Mouse (Mus musculus): ENCODE results near the gene Harbi1. TPM values are rescaled to one million over a fixed set of nuclear protein-coding genes. Genes with fewer than 3 reads are reported as not detected.
"Not testable (repeated sequence)": the region's sequence is repeated elsewhere in the genome, so short reads cannot be mapped to it uniquely, and the experiment has no call there.

Harbi1 gene
- total RNA-seq, 2 experiments from 2014 or later = 4.9 to 6.5 TPM

DNA sequence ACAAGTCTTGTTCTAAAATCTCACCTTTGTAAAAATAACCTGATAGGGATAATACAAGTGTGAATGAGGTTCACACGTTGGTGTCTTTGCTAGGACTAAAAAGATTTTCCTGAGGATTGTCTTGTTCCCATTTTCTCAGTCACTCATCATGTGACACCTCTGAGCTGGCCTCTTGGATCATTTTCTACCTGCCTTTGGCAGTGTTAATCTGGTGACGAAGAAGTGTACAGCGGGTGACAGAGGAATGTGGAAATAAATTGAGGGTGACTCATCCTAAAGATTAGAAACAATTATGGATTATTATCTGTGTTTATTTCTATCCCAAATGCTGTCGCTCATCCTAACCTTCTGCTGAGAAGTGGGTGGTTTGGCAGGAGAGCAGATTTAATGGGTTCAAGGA, 12.7 kb downstream of the Harbi1 start:
- Histone ChIP-seq H3K4me3 (no peak overlapping the region), H3K27ac (no peak overlapping the region)
- intact Hi-C loops (cut with DNase I) = no loop called here
- DNase-seq (ENCODE audit: extremely low spot score in 1 of 2, low spot score in 2 of 2) = no peak
- TF ChIP-seq CTCF (IDR thresholded peaks at IDR 0.05) = no peak

DNA sequence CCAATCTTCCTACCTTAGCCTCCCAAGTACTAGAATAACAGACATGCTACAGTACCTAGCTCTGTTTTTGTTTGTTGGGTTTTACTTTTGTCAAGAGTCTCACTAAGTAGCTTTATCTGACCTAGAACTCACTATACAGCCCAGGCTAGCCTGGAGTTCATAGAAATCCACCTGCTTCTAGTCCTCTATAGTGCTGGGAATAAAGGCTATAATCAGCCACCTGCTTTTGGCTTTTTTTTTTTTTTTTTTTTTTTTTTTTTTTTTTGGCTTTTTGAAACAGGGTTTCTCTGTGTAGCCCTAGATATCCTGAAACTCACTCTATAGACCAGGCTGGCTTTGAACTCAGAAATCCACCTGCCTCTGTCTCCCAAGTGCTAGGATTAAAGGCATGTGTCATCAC, 13.3 kb downstream of the Harbi1 start:
- intact Hi-C loops (cut with DNase I) = no loop called here
- no peak for DNase-seq (ENCODE audit: extremely low spot score in 1 of 2, low spot score in 2 of 2)
- TF ChIP-seq CTCF (IDR thresholded peaks at IDR 0.05) = no peak
- Histone ChIP-seq H3K4me3 (no peak overlapping the region), H3K27ac (no peak overlapping the region)

DNA sequence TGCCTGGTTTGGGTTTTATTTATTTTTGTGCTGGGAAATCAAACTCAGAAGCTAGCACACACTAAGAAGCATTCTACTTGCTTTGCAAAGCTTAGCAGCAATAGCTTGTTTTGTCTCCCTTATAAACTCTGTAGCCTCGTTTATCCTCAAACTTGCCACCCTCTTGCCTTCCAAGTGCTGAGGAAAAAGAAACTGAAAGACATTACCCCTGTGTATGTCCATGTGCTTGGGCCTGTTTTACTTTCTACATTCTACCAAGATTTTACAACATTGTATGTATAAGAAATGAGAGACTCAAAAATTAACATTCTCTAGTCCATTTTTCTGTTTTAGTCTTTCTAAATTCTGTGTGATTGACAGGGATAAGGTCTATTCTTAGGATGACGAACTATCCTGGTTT, 14.1 kb downstream of the Harbi1 start:
- TF ChIP-seq CTCF (IDR thresholded peaks at IDR 0.05) = no peak
- Histone ChIP-seq H3K27ac (no peak overlapping the region), H3K4me3 (no peak overlapping the region)
- no peak for DNase-seq (ENCODE audit: extremely low spot score in 1 of 2, low spot score in 2 of 2)
- intact Hi-C loops (cut with DNase I) = no loop called here

DNA sequence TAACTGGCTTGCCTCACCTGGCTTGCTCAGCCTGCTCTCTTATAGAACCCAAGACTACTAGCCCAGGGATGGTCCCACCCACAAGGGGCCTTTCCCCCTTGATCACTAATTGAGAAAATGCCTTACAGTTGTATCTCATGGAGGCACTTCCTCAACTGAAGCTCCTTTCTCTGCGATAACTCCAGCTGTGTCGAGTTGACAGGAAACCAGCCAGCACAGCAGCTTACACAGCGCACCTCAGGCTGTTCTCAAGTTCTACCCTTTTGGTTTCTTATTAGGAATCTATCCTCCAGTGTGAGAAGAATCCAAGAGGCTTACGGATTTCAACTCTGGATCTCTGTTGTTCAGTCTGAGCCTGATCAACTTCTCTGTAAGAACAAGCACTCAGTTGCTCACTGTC, 14.8 kb downstream of the Harbi1 start:
- H3K4me3 ChIP-seq; intact Hi-C loops (cut with DNase I); DNase-seq (ENCODE audit: extremely low spot score in 1 of 2, low spot score in 2 of 2); H3K27ac ChIP-seq: not testable (repeated sequence)

DNA sequence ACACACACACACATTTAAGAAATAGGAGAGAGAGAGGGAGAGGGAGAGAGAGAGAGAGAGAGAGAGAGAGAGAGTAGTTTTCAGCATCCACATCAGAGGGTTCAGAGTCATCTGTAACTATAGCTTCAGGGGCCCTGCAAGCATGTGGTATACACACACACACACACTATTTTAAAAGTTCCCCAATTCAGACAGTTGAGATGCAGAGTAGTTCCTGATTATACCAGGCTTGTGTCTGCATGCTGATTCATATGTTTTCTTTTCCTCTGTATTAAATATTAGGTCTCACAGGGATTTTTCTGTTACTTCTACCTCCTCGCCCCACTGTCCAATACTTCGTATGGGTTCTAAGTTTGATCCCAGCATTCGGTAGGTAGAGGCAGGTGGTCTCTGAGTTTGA, 16.4 kb downstream of the Harbi1 start:
- TF ChIP-seq CTCF (IDR thresholded peaks at IDR 0.05) = no peak
- intact Hi-C loops (cut with DNase I) = no loop called here
- Histone ChIP-seq H3K4me3 (no peak overlapping the region), H3K27ac (no peak overlapping the region)
- DNase-seq (ENCODE audit: extremely low spot score in 1 of 2, low spot score in 2 of 2) = no peak

GRCm38 (mm10) chr2:91729571-91729970, 18.9 kb downstream of the Harbi1 start:
- Histone ChIP-seq H3K4me3 (peak overlapping the region; percentile 93), H3K27ac (peak overlapping the region; percentile 97)
- intact Hi-C loops (cut with DNase I) = no loop called here
- no peak for DNase-seq (ENCODE audit: extremely low spot score in 1 of 2, low spot score in 2 of 2)
- no peak for TF ChIP-seq CTCF (IDR thresholded peaks at IDR 0.05)

GRCm38 (mm10) chr2:91729971-91730821, 19.5 kb downstream of the Harbi1 start, which contains the start of gene Ambra1:
Gene Ambra1 (plus strand): TSS chr2:91730134.
- Histone ChIP-seq H3K4me3 (peak within 1 kb of the TSS; percentile 93), H3K27ac (peak within 1 kb of the TSS; percentile 97)
- TF ChIP-seq CTCF (IDR thresholded peaks at IDR 0.05) = peak; percentile 36
- peak; percentile 86 for DNase-seq (ENCODE audit: extremely low spot score in 1 of 2, low spot score in 2 of 2)
- intact Hi-C loops (cut with DNase I) = loop anchor here (1.0 kb wide), 1 partner anchor 20 kb away; the partner anchor contains the start of genes Atg13 and Harbi1

- intact Hi-C loops (cut with DNase I) = no loop called here
- H3K4me3 ChIP-seq = no peak overlapping the region
- H3K27ac ChIP-seq = no peak overlapping the region
- DNase-seq (ENCODE audit: extremely low spot score in 1 of 2, low spot score in 2 of 2) = no peak
- no peak for TF ChIP-seq CTCF (IDR thresholded peaks at IDR 0.05)
Measured at GRCm38 (mm10) chr2:91735221-91735620, 24.6 kb downstream of the Harbi1 start.

- Histone ChIP-seq H3K4me3 (no peak overlapping the region), H3K27ac (0 out of 2 replicates have a peak overlapping the region, but pooled peaks have one; percentile 20)
- intact Hi-C loops (cut with DNase I) = no loop called here
- no peak for TF ChIP-seq CTCF (IDR thresholded peaks at IDR 0.05)
- DNase-seq (ENCODE audit: extremely low spot score in 1 of 2, low spot score in 2 of 2) = no peak
Measured at GRCm38 (mm10) chr2:91739586-91739985, 28.9 kb downstream of the Harbi1 start.

DNA sequence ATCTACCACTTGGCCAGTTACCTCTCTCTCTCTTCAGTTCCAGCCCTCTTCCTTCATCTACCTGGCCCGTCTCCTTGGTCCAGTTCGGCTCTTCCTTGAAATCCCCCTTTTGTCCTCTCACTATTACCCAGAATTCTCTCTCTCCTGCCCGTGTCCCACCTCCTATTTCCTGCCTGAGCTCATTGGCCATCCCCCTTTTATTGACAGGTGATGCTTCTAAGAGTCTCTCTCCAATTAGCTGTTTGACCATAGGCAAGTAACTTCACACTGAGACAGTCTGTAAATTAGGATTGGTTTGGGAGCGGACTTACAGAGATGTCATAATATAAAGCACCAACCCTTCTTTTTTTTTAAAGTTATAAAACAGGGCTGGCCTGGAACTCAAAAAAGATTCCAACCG, 34.0 kb downstream of the Harbi1 start:
- no peak for DNase-seq (ENCODE audit: extremely low spot score in 1 of 2, low spot score in 2 of 2)
- Histone ChIP-seq H3K27ac (no peak overlapping the region), H3K4me3 (no peak overlapping the region)
- TF ChIP-seq CTCF (IDR thresholded peaks at IDR 0.05) = no peak
- intact Hi-C loops (cut with DNase I) = no loop called here

DNA sequence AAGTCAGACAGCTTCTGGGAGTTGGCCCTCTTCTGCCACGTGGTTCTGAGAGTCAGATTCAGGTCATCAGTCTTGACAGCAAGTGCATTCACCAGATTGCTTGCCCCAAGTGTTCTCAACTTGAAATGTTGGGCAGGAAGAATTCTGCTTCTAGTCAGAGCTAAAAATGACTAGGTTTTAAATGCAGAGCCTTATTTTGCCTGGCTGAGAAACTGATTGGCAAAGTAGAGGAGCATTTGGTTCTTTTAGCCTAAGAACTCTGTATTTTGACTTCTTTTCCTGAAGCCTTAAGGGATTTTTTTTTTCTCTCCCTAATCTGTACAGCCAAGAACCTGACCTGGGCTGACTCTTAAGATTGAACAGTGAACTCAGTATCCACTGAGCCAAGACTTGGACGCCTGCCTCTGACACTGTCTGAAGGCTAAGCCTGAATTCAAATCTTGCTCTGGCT, 39.2 kb downstream of the Harbi1 start:
- intact Hi-C loops (cut with DNase I) = no loop called here
- H3K4me3 ChIP-seq = no peak overlapping the region
- no peak for TF ChIP-seq CTCF (IDR thresholded peaks at IDR 0.05)
- H3K27ac ChIP-seq = peak overlapping the region; percentile 63; the same call in 1 of the 2 replicates
- no peak for DNase-seq (ENCODE audit: extremely low spot score in 1 of 2, low spot score in 2 of 2)

Other genes with a start within 250 kb of the Harbi1 start
- gene Ckap5, start 184.1 kb upstream of the Harbi1 start, total RNA-seq (2021) = 100 to 1,000 TPM; 120 to 134 TPM
- under 1 TPM in 1 of 2 experiments, not detected in 1; 0.14 TPM for gene F2, start 74.4 kb upstream of the Harbi1 start, total RNA-seq (2021)
- 10 to 100 TPM; 11.7 TPM for gene Zfp408, start 61.1 kb upstream of the Harbi1 start, total RNA-seq (2021)
- 10 to 100 TPM; 74.2 to 80.4 TPM for gene Arhgap1, start 61.0 kb upstream of the Harbi1 start, total RNA-seq (2021)
- gene Atg13, start 276 bp upstream of the Harbi1 start, total RNA-seq (2021) = 10 to 100 TPM; 83.7 to 84.1 TPM
- gene Ambra1, start 19.3 kb downstream of the Harbi1 start, total RNA-seq (2021) = 10 to 100 TPM; 55.9 to 56.3 TPM
- gene Chrm4, start 216.4 kb downstream of the Harbi1 start, total RNA-seq (2021) = 10 to 100 TPM; 47.9 to 59.9 TPM
- gene Mdk, start 221.4 kb downstream of the Harbi1 start, total RNA-seq (2021) = 10 to 100 TPM; 16.5 to 21.5 TPM
- gene Gm9821, start 234.9 kb downstream of the Harbi1 start, total RNA-seq (2021) = not detected

Data from left cerebral cortex, adult 2 months (tissue).